Mouse (Mus musculus) cortical plate, adult 2 months (tissue): Measurements from ENCODE around the gene Olfr160. TPM values are rescaled to one million over a fixed set of nuclear protein-coding genes. Genes with fewer than 3 reads are reported as not detected.

Source experiments
- H3K27ac ChIP-seq: fragments of 200-500 bp; 2 replicates; pipeline ENCODE4 v1.5.1; 2012; ENCODE audit warnings: low read length, control low read depth, inconsistent platforms; ENCODE audit not compliant: insufficient read depth
- H3K4me1 ChIP-seq: fragments of 200-500 bp; 2 replicates; pipeline ENCODE4 v1.6.1; 2011; ENCODE audit warnings: low read length; ENCODE audit not compliant: control insufficient read depth, insufficient read depth
- H3K4me3 ChIP-seq: fragments of 200-500 bp; 2 replicates; pipeline ENCODE4 v1.5.1; 2011; ENCODE audit warnings: mild to moderate bottlenecking, low read length, control low read depth; ENCODE audit not compliant: insufficient read depth
- CTCF ChIP-seq: fragments of 200-500 bp; IDR thresholded peaks from 2 replicates; pipeline ENCODE4 v1.5.1; 2011; ENCODE audit warnings: mild to moderate bottlenecking, control low read depth, low read length; ENCODE audit not compliant: insufficient read depth; ENCODE audit errors: extremely low read depth
- polyA plus RNA-seq: library from polyadenylated mRNA; depleted of rRNA; stranded (reverse); fragments of >200 nt; gene quantifications from 2 replicates; pipeline ENCODE4 v1.2.3, GENCODE M21; 2012; rRNA removed

The Olfr160 gene
- polyA plus RNA-seq, 1 experiment = not detected

GRCm38 (mm10) chr9:37659413-37659812 lies 56.6 kb downstream of the Olfr160 start:
- H3K4me3 ChIP-seq = no peak overlapping the region
- no peak overlapping the region for H3K27ac ChIP-seq
- no peaks in the 10 kb centered on the region for H3K4me1 ChIP-seq
- TF ChIP-seq CTCF = no peak

Other genes starting within 250 kb of the Olfr160 start
- gene Msantd2, start 226.9 kb downstream of the Olfr160 start, polyA plus RNA-seq = 35.4 and 36.7 TPM in 2 replicates
- 35.1 and 36.6 TPM in 2 replicates for gene Esam, start 188.2 kb downstream of the Olfr160 start, polyA plus RNA-seq
- 6.6 and 7.6 TPM in 2 replicates for gene Vsig2, start 177.0 kb downstream of the Olfr160 start, polyA plus RNA-seq
- gene Nrgn, start 163.3 kb downstream of the Olfr160 start, polyA plus RNA-seq = 2,488 and 2,563 TPM in 2 replicates
- gene Siae, start 160.6 kb downstream of the Olfr160 start, polyA plus RNA-seq = 22.2 and 24.2 TPM in 2 replicates
- 4.8 and 5.0 TPM in 2 replicates for gene Spa17, start 102.5 kb downstream of the Olfr160 start, polyA plus RNA-seq
- 48.0 TPM in 2 replicates for gene Tbrg1, start 58.9 kb downstream of the Olfr160 start, polyA plus RNA-seq
- not detected in 2 replicates for gene Panx3, start 47.0 kb downstream of the Olfr160 start, polyA plus RNA-seq
- gene Olfr874, start 28.9 kb upstream of the Olfr160 start, polyA plus RNA-seq = not detected in 2 replicates
- not detected in 2 replicates for gene Olfr875, start 55.6 kb upstream of the Olfr160 start, polyA plus RNA-seq
- gene Olfr876, start 86.8 kb upstream of the Olfr160 start, polyA plus RNA-seq = not detected in 2 replicates
- gene Olfr877, start 138.0 kb upstream of the Olfr160 start, polyA plus RNA-seq = 0.11 and 0.31 TPM in 2 replicates
- gene Olfr145, start 180.5 kb upstream of the Olfr160 start, polyA plus RNA-seq = 0.02 TPM in 1 of 2 replicates, not detected in the other
- 0.23 and 0.26 TPM in 2 replicates for gene Olfr878, start 201.6 kb upstream of the Olfr160 start, polyA plus RNA-seq